Mouse (Mus musculus) lung, postnatal 0 days (tissue): ENCODE results near the gene 6430548M08Rik. TPM values are rescaled to one million over a fixed set of nuclear protein-coding genes. Genes with fewer than 3 reads are reported as not detected.
A peak's percentile ranks its signal among the peaks of the same experiment; 100 is the strongest.

Experiments used
- ATAC-seq: fragments of 200-750 bp; cut with Nextera tagmentation; 2 replicates; pipeline ENCODE4 v1.8.0; 2017; ENCODE audit warnings: moderate library complexity
- DNase-seq: peaks from one replicate; pipeline ENCODE4 v3.0.0-alpha.2; 2016; ENCODE audit warnings: low spot score
- H3K27ac ChIP-seq: fragments of 300-500 bp; sonication (generic); 2 replicates; pipeline ENCODE4 v1.5.1; 2014; ENCODE audit warnings: antibody characterized with exemption, mild to moderate bottlenecking, low read length, mixed read lengths
- H3K27me3 ChIP-seq: fragments of 300-500 bp; sonication (generic); replicated peaks from 2 replicates; pipeline ENCODE4 v1.6.1; 2014; ENCODE audit warnings: low read length, mixed read lengths; ENCODE audit not compliant: insufficient read depth
- H3K36me3 ChIP-seq: fragments of 300-500 bp; sonication (generic); 2 replicates; pipeline ENCODE4 v1.6.1; 2014; ENCODE audit warnings: low read length, mixed read lengths; ENCODE audit not compliant: insufficient read depth
- H3K4me1 ChIP-seq: fragments of 300-500 bp; sonication (generic); 2 replicates; pipeline ENCODE4 v1.6.1; 2014; ENCODE audit warnings: antibody characterized with exemption, low read depth, low read length, mixed read lengths; ENCODE audit not compliant: insufficient read depth
- H3K4me2 ChIP-seq: fragments of 300-500 bp; sonication (generic); replicated peaks from 2 replicates; pipeline ENCODE4 v1.6.1; 2014; ENCODE audit warnings: low read depth, mild to moderate bottlenecking, low read length, moderate library complexity, mixed read lengths
- H3K4me3 ChIP-seq: fragments of 300-500 bp; sonication (generic); 2 replicates; pipeline ENCODE4 v1.5.1; 2014; ENCODE audit warnings: low read depth, low read length
- H3K9ac ChIP-seq: fragments of 300-500 bp; sonication (generic); replicated peaks from 2 replicates; pipeline ENCODE4 v1.6.1; 2014; ENCODE audit warnings: low read depth, mild to moderate bottlenecking
- H3K9me3 ChIP-seq: fragments of 300-500 bp; sonication (generic); 2 replicates; pipeline ENCODE4 v1.6.1; 2016; ENCODE audit warnings: low read length, mixed read lengths
- CTCF ChIP-seq: IDR thresholded peaks from 2 replicates; pipeline ENCODE4 v1.5.1; 2016; ENCODE audit warnings: antibody characterized with exemption, mild to moderate bottlenecking
- EP300 ChIP-seq: IDR thresholded peaks from 2 replicates; pipeline ENCODE4 v1.6.1; 2016; ENCODE audit warnings: antibody characterized with exemption, mild to moderate bottlenecking, control low read depth
- WGBS: fragments of 180-500 bp; shearing (Covaris S2); extraction: QIAGEN DNeasy Blood & Tissue Kit; methylation state at CpG from one replicate; pipeline ENCODE4 v1.1.7; 2014; 5-methylcytosine and 5-hydroxymethylcytosine counted together
- polyA plus RNA-seq: library from polyadenylated mRNA; unstranded; fragments of >200 nt; fragmentation: Nextera tagmentation; extraction: Ambion mirVana; gene quantifications from 2 replicates; pipeline ENCODE4 v1.2.1, GENCODE M21; 2015

6430548M08Rik gene
- polyA plus RNA-seq = 16.3 and 16.6 TPM in 2 replicates

- Histone ChIP-seq H3K27me3 (peaks cover 18% of the 10 kb centered on the region), H3K4me2 (peak within 1 kb of the TSS; percentile 90), H3K36me3 (no peaks in the 10 kb centered on the region), H3K27ac (peak within 1 kb of the TSS; percentile 92), H3K4me3 (peak within 1 kb of the TSS; percentile 68), H3K4me1 (peaks cover 9% of the 10 kb centered on the region; the same call in 1 of the 2 replicates), H3K9ac (peak within 1 kb of the TSS; percentile 43), H3K9me3 (no peaks in the 10 kb centered on the region)
- ATAC-seq (peak; percentile 97), DNase-seq (peak; percentile 100)
- WGBS = 1% methylated on average over 52 of the region's 61 CpGs
- TF ChIP-seq CTCF = peak; percentile 67
- no peak for TF ChIP-seq EP300
These were observed at the start of gene 6430548M08Rik for GRCm38 (mm10) chr8:120113758-120114255. Gene 6430548M08Rik (plus strand): TSS chr8:120114152.

- WGBS = 90% methylated on average over 8 of the region's 8 CpGs
- Histone ChIP-seq H3K27ac (no peak overlapping the region), H3K4me3 (no peak overlapping the region), H3K4me2 (no peak overlapping the region), H3K9me3 (no peaks in the 10 kb centered on the region), H3K4me1 (no peaks in the 10 kb centered on the region), H3K36me3 (no peaks in the 10 kb centered on the region), H3K27me3 (no peaks in the 10 kb centered on the region), H3K9ac (no peak overlapping the region)
- no peak; the same call in 1 of the 2 replicates for ATAC-seq
- DNase-seq = no peak
- no peak for TF ChIP-seq CTCF
- TF ChIP-seq EP300 = no peak
These were observed 48.3 kb upstream of the 6430548M08Rik start for GRCm38 (mm10) chr8:120065611-120066010.

GRCm38 (mm10) chr8:120066226-120066625 is 47.7 kb upstream of the 6430548M08Rik start:
- DNase-seq (no peak), ATAC-seq (0 out of 2 replicates have a peak, but pooled peaks have one; percentile 7)
- TF ChIP-seq EP300 = no peak
- no peak for TF ChIP-seq CTCF
- no peaks in the 10 kb centered on the region for H3K9me3 ChIP-seq
- H3K9ac ChIP-seq = no peak overlapping the region
- no peaks in the 10 kb centered on the region for H3K36me3 ChIP-seq
- no peak overlapping the region for H3K4me2 ChIP-seq
- H3K27me3 ChIP-seq = no peaks in the 10 kb centered on the region
- no peak overlapping the region for H3K4me3 ChIP-seq
- 58% methylated on average over 4 of the region's 4 CpGs for WGBS
- no peak overlapping the region for H3K27ac ChIP-seq
- H3K4me1 ChIP-seq = no peaks in the 10 kb centered on the region

- H3K9me3 ChIP-seq = no peaks in the 10 kb centered on the region
- H3K4me1 ChIP-seq = no peaks in the 10 kb centered on the region
- no peaks in the 10 kb centered on the region for H3K36me3 ChIP-seq
- TF ChIP-seq EP300 = no peak
- no peak for TF ChIP-seq CTCF
- DNase-seq = peak; percentile 70
- WGBS = 43% methylated on average over 19 of the region's 19 CpGs
- no peak overlapping the region for H3K27ac ChIP-seq
- peak; percentile 39 for ATAC-seq
- H3K4me2 ChIP-seq = no peak overlapping the region
- H3K4me3 ChIP-seq = no peak overlapping the region
- H3K9ac ChIP-seq = no peak overlapping the region
- H3K27me3 ChIP-seq = no peaks in the 10 kb centered on the region
These were observed 45.9 kb upstream of the 6430548M08Rik start for GRCm38 (mm10) chr8:120067936-120068668.

GRCm38 (mm10) chr8:120071684-120072083 is 42.3 kb upstream of the 6430548M08Rik start:
- WGBS = 28% methylated on average over 4 of the region's 4 CpGs
- Histone ChIP-seq H3K9ac (no peak overlapping the region), H3K27ac (no peak overlapping the region), H3K4me3 (no peak overlapping the region), H3K36me3 (no peaks in the 10 kb centered on the region), H3K4me1 (no peaks in the 10 kb centered on the region), H3K9me3 (no peaks in the 10 kb centered on the region), H3K4me2 (no peak overlapping the region), H3K27me3 (no peaks in the 10 kb centered on the region)
- ATAC-seq (peak; percentile 80), DNase-seq (peak; percentile 73)
- TF ChIP-seq EP300 (no peak), CTCF (peak; percentile 97)

GRCm38 (mm10) chr8:120072259-120072658 is 41.7 kb upstream of the 6430548M08Rik start:
- H3K4me2 ChIP-seq = no peak overlapping the region
- H3K27ac ChIP-seq = no peak overlapping the region
- H3K4me1 ChIP-seq = no peaks in the 10 kb centered on the region
- WGBS = 67% methylated on average over 9 of the region's 9 CpGs
- H3K9me3 ChIP-seq = no peaks in the 10 kb centered on the region
- no peak overlapping the region for H3K4me3 ChIP-seq
- TF ChIP-seq EP300 (no peak), CTCF (no peak)
- ATAC-seq = no peak
- H3K9ac ChIP-seq = no peak overlapping the region
- DNase-seq = no peak
- H3K27me3 ChIP-seq = no peaks in the 10 kb centered on the region
- H3K36me3 ChIP-seq = no peaks in the 10 kb centered on the region
